Mouse (Mus musculus): ENCODE measurements around the gene Pmvk. TPM values are rescaled to one million over a fixed set of nuclear protein-coding genes. Genes with fewer than 3 reads are reported as not detected.

Pmvk gene
- polyA plus RNA-seq, 1 experiment from 2014 or later: 48.0 TPM

DNA sequence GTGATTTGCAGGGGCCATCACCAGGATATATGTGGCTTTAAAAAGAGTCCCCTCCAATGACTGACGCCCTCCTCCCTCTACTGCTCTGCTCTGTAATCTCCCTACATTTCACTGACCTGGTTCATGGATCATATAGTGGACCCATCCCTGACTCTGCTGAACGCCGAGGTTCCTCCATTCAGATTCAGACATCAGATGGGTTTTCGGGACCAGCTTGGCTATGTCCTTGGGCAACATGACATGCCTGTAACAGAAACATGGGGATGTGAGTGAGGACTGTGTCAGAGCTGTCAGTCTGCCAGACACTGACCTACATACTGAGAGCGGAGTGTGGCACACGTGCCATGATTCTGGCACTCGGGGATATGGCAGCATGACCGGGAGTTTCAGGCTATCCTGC is 38.2 kb upstream of the Pmvk start:
- peaks cover 17% of the 10 kb centered on the region for H3K4me1 ChIP-seq (ENCODE audit: insufficient read depth)
- no peak for ATAC-seq (ENCODE audit: insufficient read depth)
- peaks cover 32% of the 10 kb centered on the region for H3K36me3 ChIP-seq (ENCODE audit: insufficient read depth)
- H3K9ac ChIP-seq: no peak overlapping the region
- WGBS: 95% methylated on average over 8 of the region's 8 CpGs
- no peak for DNase-seq
- H3K27ac ChIP-seq (ENCODE audit: low read depth): no peak overlapping the region
- peak overlapping the region; percentile 86 for H3K4me2 ChIP-seq
- H3K27me3 ChIP-seq (ENCODE audit: insufficient read depth, low read length): no peaks in the 10 kb centered on the region
- TF ChIP-seq CTCF (IDR thresholded peaks at IDR 0.05; ENCODE audit: low read depth): no peak
- H3K9me3 ChIP-seq (ENCODE audit: low read depth, low read length): no peaks in the 10 kb centered on the region
- 0 out of 2 replicates have a peak overlapping the region, but pooled peaks have one; percentile 55 for H3K4me3 ChIP-seq (ENCODE audit: low read depth, low read length)

DNA sequence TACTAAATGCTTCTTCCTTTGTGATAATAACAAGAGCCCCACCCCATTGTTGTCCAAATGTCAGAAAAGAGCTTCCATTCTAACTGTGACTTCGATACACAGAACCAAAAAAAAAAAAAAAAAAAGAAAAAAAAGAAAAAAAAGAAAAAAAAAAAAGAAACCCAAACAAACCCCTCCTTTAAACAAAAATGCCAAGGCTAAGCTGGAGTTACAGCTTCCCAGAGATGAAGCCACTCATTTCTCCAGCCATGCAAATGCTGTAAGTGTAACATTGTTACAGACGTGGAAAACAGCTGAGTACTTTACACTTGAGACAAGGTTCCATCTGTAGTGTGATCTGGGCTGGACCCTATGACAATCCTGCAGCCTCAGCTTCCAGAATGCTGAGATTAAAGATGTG is 37.2 kb upstream of the Pmvk start:
- 18% methylated on average over 2 of the region's 2 CpGs for WGBS

DNA sequence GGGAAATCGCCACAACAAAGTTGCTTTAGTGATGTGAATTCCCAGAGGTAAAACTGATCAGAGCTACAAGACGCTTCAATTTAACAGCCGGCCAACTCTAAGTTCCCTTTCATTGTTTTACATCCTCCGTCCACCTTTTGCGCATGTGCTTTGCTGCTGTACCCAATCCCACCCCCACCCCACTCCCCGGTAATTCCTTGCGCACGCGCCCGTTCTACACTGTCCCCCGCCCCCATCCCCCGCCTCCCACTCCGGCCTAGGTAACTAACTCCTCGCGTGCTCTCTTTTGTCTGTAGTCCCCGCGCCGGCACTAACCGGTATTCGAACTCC is 36.5 kb upstream of the Pmvk start:
- peak overlapping the region; percentile 55 for H3K4me3 ChIP-seq (ENCODE audit: low read depth, low read length)
- DNase-seq (no peak), ATAC-seq (ENCODE audit: insufficient read depth) (peak; percentile 32)
- 0% methylated on average over 20 of the region's 20 CpGs for WGBS
- H3K27ac ChIP-seq (ENCODE audit: low read depth): peak overlapping the region; percentile 99
- no peaks in the 10 kb centered on the region for H3K27me3 ChIP-seq (ENCODE audit: insufficient read depth, low read length)
- peak overlapping the region; percentile 58 for H3K9ac ChIP-seq
- peaks cover 19% of the 10 kb centered on the region for H3K4me1 ChIP-seq (ENCODE audit: insufficient read depth)
- H3K4me2 ChIP-seq: peak overlapping the region; percentile 86
- TF ChIP-seq CTCF (IDR thresholded peaks at IDR 0.05; ENCODE audit: low read depth): no peak
- peaks cover 32% of the 10 kb centered on the region for H3K36me3 ChIP-seq (ENCODE audit: insufficient read depth)
- H3K9me3 ChIP-seq (ENCODE audit: low read depth, low read length): no peaks in the 10 kb centered on the region

More for the DNA sequence above, 37.2 kb upstream of the Pmvk start:
- DNase-seq (no peak), ATAC-seq (ENCODE audit: insufficient read depth) (no peak)
- TF ChIP-seq CTCF (IDR thresholded peaks at IDR 0.05; ENCODE audit: low read depth): no peak
- peak overlapping the region; percentile 86 for H3K4me2 ChIP-seq
- H3K9ac ChIP-seq: peak overlapping the region; percentile 58
- H3K9me3 ChIP-seq (ENCODE audit: low read depth, low read length): no peaks in the 10 kb centered on the region
- peaks cover 18% of the 10 kb centered on the region for H3K4me1 ChIP-seq (ENCODE audit: insufficient read depth)
- H3K27ac ChIP-seq (ENCODE audit: low read depth): peak overlapping the region; percentile 99
- peak overlapping the region; percentile 55 for H3K4me3 ChIP-seq (ENCODE audit: low read depth, low read length)
- H3K27me3 ChIP-seq (ENCODE audit: insufficient read depth, low read length): no peaks in the 10 kb centered on the region
- peaks cover 32% of the 10 kb centered on the region for H3K36me3 ChIP-seq (ENCODE audit: insufficient read depth)

DNA sequence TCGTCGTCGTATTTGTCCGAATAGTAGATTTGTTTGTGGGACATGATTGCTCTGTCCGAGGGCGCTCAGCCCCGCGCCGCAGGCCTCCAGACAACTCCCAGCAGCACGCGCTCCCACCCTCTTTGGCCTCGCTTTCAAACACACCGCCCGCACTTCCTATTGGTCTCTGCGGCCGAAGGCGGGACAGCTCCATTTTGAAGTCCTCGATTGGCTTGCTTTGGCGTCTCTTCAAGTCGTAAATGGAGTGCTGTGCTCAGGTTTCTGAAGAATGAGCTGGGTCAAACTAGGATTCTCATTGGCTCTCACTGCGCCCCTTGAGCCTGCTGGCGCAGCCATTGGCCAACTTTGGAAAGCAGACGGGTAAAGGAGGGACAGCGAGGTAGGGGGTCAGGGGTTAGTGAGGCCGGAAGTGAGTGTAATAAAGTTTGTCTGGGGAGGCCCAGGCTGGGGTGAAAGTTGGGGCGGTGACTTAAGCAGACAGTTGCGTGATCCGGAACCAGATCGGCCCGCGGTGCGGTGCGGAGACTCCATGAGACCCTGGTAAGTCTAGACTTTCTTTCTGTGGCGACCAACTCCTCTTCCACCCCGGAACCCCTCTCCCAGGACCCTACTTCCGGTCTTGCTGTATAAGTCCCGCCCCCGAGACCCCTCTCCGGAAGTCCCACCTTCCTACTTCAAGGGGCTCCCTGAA is 36.0 kb upstream of the Pmvk start, which contains the start of the genes Cks1b and Shc1:
Gene Cks1b, minus strand, starts transcription at position 214 of the 691 bp plus-strand sequence.
Gene Shc1, plus strand, starts transcription at position 274 of the 691 bp plus-strand sequence.
- Histone ChIP-seq H3K27me3 (ENCODE audit: insufficient read depth, low read length) (no peaks in the 10 kb centered on the region), H3K36me3 (ENCODE audit: insufficient read depth) (peaks cover 36% of the 10 kb centered on the region), H3K4me2 (peak within 1 kb of the TSS; percentile 86), H3K4me3 (ENCODE audit: low read depth, low read length) (peak within 1 kb of the TSS; percentile 55), H3K27ac (ENCODE audit: low read depth) (peak within 1 kb of the TSS; percentile 99), H3K4me1 (ENCODE audit: insufficient read depth) (peaks cover 19% of the 10 kb centered on the region), H3K9ac (peak within 1 kb of the TSS; percentile 58), H3K9me3 (ENCODE audit: low read depth, low read length) (no peaks in the 10 kb centered on the region)
- ATAC-seq (ENCODE audit: insufficient read depth) (peak; percentile 91), DNase-seq (peak; percentile 99)
- TF ChIP-seq CTCF (IDR thresholded peaks at IDR 0.05; ENCODE audit: low read depth): no peak
- WGBS: under 1% methylated on average over 39 of the region's 39 CpGs

DNA sequence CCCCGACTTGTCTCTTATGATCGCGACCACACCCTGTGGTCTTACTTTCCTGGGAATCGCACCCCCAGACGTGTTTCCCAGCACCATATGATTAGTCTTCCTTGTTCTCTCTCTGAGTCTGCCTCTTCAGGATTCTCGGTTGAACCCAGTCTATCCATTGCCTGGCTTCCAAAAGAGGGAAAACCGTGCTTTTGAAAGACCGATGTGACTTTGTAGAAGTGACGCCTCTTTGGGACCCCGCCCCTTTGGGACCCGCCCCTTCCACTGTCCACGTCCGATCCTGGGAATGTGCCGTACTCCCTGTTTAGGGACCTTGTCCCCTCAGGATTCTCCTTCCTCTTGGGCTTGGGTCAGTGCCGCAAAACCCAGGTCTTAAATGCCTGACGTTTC is 35.5 kb upstream of the Pmvk start:
- ATAC-seq (ENCODE audit: insufficient read depth) (peak; percentile 19), DNase-seq (peak; percentile 92)
- H3K9ac ChIP-seq: peak overlapping the region; percentile 53
- peaks cover 38% of the 10 kb centered on the region for H3K36me3 ChIP-seq (ENCODE audit: insufficient read depth)
- H3K27ac ChIP-seq (ENCODE audit: low read depth): peak overlapping the region; percentile 99
- peaks cover 19% of the 10 kb centered on the region for H3K4me1 ChIP-seq (ENCODE audit: insufficient read depth)
- peak overlapping the region; percentile 86 for H3K4me2 ChIP-seq
- no peak for TF ChIP-seq CTCF (IDR thresholded peaks at IDR 0.05; ENCODE audit: low read depth)
- H3K4me3 ChIP-seq (ENCODE audit: low read depth, low read length): peak overlapping the region; percentile 55
- no peaks in the 10 kb centered on the region for H3K27me3 ChIP-seq (ENCODE audit: insufficient read depth, low read length)
- under 1% methylated on average over 16 of the region's 16 CpGs for WGBS
- H3K9me3 ChIP-seq (ENCODE audit: low read depth, low read length): no peaks in the 10 kb centered on the region

DNA sequence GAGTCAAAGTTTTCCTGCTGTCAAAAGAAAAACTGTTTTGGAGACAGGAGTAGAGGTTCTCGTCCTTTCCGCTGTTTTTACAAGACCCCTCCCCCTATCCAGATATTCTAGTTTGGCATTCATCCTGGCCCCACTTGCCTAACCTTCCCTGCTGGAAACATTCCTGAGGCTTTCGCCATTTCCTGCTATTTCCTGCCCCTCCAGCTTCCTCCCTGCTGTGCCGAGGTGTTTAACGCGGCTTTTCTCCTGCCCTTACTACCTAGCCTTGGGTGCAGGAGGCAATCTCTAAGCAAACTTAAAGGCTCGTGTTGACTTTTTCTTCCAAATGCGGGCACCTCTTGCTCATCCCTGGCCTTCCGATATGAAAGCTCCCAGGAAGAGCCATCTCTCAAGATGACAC is 34.8 kb upstream of the Pmvk start:
- Histone ChIP-seq H3K36me3 (ENCODE audit: insufficient read depth) (peaks cover 38% of the 10 kb centered on the region), H3K27me3 (ENCODE audit: insufficient read depth, low read length) (no peaks in the 10 kb centered on the region), H3K4me3 (ENCODE audit: low read depth, low read length) (peak overlapping the region; percentile 55), H3K9me3 (ENCODE audit: low read depth, low read length) (no peaks in the 10 kb centered on the region), H3K4me2 (peak overlapping the region; percentile 86), H3K9ac (peak overlapping the region; percentile 53), H3K27ac (ENCODE audit: low read depth) (peak overlapping the region; percentile 99), H3K4me1 (ENCODE audit: insufficient read depth) (peaks cover 19% of the 10 kb centered on the region)
- DNase-seq: peak; percentile 87
- no peak for ATAC-seq (ENCODE audit: insufficient read depth)
- 0% methylated on average over 9 of the region's 9 CpGs for WGBS
- TF ChIP-seq CTCF (IDR thresholded peaks at IDR 0.05; ENCODE audit: low read depth): no peak

DNA sequence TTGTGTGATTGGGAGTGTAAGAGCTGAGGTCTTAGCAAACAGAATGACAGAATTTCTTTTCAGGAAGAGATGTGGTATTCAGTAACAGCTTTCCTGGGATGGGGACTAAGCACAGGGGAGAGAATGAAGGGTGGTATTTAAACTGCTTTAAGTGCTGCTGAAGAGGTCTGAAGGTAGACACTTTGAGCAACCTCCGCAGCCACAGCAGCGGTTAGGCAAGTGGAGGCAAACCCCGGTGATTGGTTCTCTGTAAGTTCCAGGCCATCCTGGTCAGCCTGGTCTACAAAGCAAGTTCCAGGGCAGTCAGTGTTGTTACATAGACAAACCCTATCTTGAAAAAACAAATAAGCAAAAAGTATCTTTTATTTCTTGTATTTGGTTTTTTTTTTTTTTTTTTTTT is 34.4 kb upstream of the Pmvk start:
- H3K36me3 ChIP-seq (ENCODE audit: insufficient read depth): peaks cover 38% of the 10 kb centered on the region
- H3K9me3 ChIP-seq (ENCODE audit: low read depth, low read length): no peaks in the 10 kb centered on the region
- DNase-seq (peak; percentile 35), ATAC-seq (ENCODE audit: insufficient read depth) (no peak)
- H3K4me2 ChIP-seq: peak overlapping the region; percentile 86
- peak overlapping the region; percentile 55 for H3K4me3 ChIP-seq (ENCODE audit: low read depth, low read length)
- 17% methylated on average over 3 of the region's 3 CpGs for WGBS
- peak overlapping the region; percentile 53 for H3K9ac ChIP-seq
- H3K4me1 ChIP-seq (ENCODE audit: insufficient read depth): peaks cover 19% of the 10 kb centered on the region
- TF ChIP-seq CTCF (IDR thresholded peaks at IDR 0.05; ENCODE audit: low read depth): no peak
- peak overlapping the region; percentile 99 for H3K27ac ChIP-seq (ENCODE audit: low read depth)
- no peaks in the 10 kb centered on the region for H3K27me3 ChIP-seq (ENCODE audit: insufficient read depth, low read length)
